Mouse (Mus musculus) cortical plate, adult 2 months (tissue): Measurements from ENCODE around the gene Iqsec1.

Experiments
- CTCF ChIP-seq: fragments of 200-500 bp; IDR thresholded peaks from 2 replicates; pipeline ENCODE4 v1.5.1; 2011; ENCODE audit warnings: mild to moderate bottlenecking, control low read depth, low read length; ENCODE audit not compliant: insufficient read depth; ENCODE audit errors: extremely low read depth
- POLR2A ChIP-seq: fragments of 200-500 bp; IDR thresholded peaks from 2 replicates; pipeline ENCODE4 v1.6.1; 2011; ENCODE audit warnings: mild to moderate bottlenecking, low read length, control low read depth; ENCODE audit not compliant: insufficient read depth; ENCODE audit errors: extremely low read depth

GRCm38 (mm10) chr6:90767874-90768273 lies 220.6 kb downstream of the Iqsec1 start:
- no peak for TF ChIP-seq CTCF
- no peak for TF ChIP-seq POLR2A
